Mouse (Mus musculus) thymus, adult 2 months (tissue): ENCODE data around the gene Dgkg.

ENCODE experiments used
- CTCF ChIP-seq: fragments of 200-500 bp; IDR thresholded peaks from 2 replicates; pipeline ENCODE4 v1.5.1; 2012; ENCODE audit warnings: mild to moderate bottlenecking, control low read depth, low read length, moderate library complexity, borderline replicate concordance; ENCODE audit not compliant: control insufficient read depth, poor library complexity, insufficient read depth; ENCODE audit errors: extremely low read depth
- POLR2A ChIP-seq: fragments of 200-500 bp; IDR thresholded peaks from 2 replicates; pipeline ENCODE4 v1.6.1; 2012; ENCODE audit warnings: mild to moderate bottlenecking, low read length, control low read depth, moderate library complexity; ENCODE audit not compliant: control insufficient read depth, poor library complexity, insufficient read depth; ENCODE audit errors: extremely low read depth

GRCm38 (mm10) chr16:22635706-22636105 lies 21.3 kb downstream of the Dgkg start:
- TF ChIP-seq POLR2A: no peak
- no peak for TF ChIP-seq CTCF
